Mouse (Mus musculus): ENCODE data around the gene Car7.
A peak's percentile ranks its signal among the peaks of the same experiment; 100 is the strongest.
"Not testable (repeated sequence)": the region's sequence is repeated elsewhere in the genome, so short reads cannot be mapped to it uniquely, and the experiment has no call there.

Gene Car7

GRCm38 (mm10) chr8:104570436-104571343, 36.2 kb downstream of the Car7 start:
- DNase-seq, result peak; percentile 88

- no peak for DNase-seq
Observed at GRCm38 (mm10) chr8:104576820-104577219, 42.3 kb downstream of the Car7 start.

GRCm38 (mm10) chr8:104577606-104578005, 43.1 kb downstream of the Car7 start:
- not testable (repeated sequence) for DNase-seq

- DNase-seq, result no peak
Observed at GRCm38 (mm10) chr8:104584522-104584921, 50.0 kb downstream of the Car7 start.

GRCm38 (mm10) chr8:104590284-104590683, 55.8 kb downstream of the Car7 start:
- DNase-seq, result no peak

GRCm38 (mm10) chr8:104591133-104591834, 56.8 kb downstream of the Car7 start, which contains the start of gene Pdp2:
TSS of gene Pdp2 (plus strand) at chr8:104591451.
- DNase-seq, result peak; percentile 95

- no peak for DNase-seq
Observed at GRCm38 (mm10) chr8:104591856-104592255, 57.4 kb downstream of the Car7 start.

GRCm38 (mm10) chr8:104592566-104592965, 58.1 kb downstream of the Car7 start:
- DNase-seq, result no peak

GRCm38 (mm10) chr8:104593536-104594325, 59.2 kb downstream of the Car7 start:
- DNase-seq, result no peak

GRCm38 (mm10) chr8:104594611-104595362, 60.3 kb downstream of the Car7 start:
- DNase-seq, result no peak

- peak; percentile 46 for DNase-seq
Observed at GRCm38 (mm10) chr8:104595773-104596536, 61.5 kb downstream of the Car7 start.

- peak; percentile 56 for DNase-seq
Observed at GRCm38 (mm10) chr8:104597656-104598055, 63.2 kb downstream of the Car7 start.

GRCm38 (mm10) chr8:104598496-104598895, 64.0 kb downstream of the Car7 start:
- DNase-seq, result peak; percentile 70

All from kidney, adult 18-20 months (tissue).